Mouse (Mus musculus): ENCODE results near the gene Cd200r1. TPM values are rescaled to one million over a fixed set of nuclear protein-coding genes. Genes with fewer than 3 reads are reported as not detected.

The Cd200r1 gene
- total RNA-seq, 2 experiments from 2014 or later: 16.3 to 36.0 TPM

Other genes with a start within 250 kb of the Cd200r1 start
- 0.07 TPM in 1 of 2 replicates, not detected in the other for gene Boc, start 206.8 kb upstream of the Cd200r1 start, total RNA-seq (2015)
- gene Boc, start 206.8 kb upstream of the Cd200r1 start, total RNA-seq (2017): not detected in 2 replicates
- gene Nepro, start 41.4 kb upstream of the Cd200r1 start, total RNA-seq (2015): 8.6 and 11.2 TPM in 2 replicates
- 13.4 and 15.1 TPM in 2 replicates for gene Nepro, start 41.4 kb upstream of the Cd200r1 start, total RNA-seq (2017)
- 5.8 and 17.2 TPM in 2 replicates for gene Gtpbp8, start 19.4 kb upstream of the Cd200r1 start, total RNA-seq (2015)
- 11.1 and 13.2 TPM in 2 replicates for gene Gtpbp8, start 19.4 kb upstream of the Cd200r1 start, total RNA-seq (2017)
- gene Cd200r4, start 46.0 kb downstream of the Cd200r1 start, total RNA-seq (2015): 6.8 and 8.2 TPM in 2 replicates
- 4.3 and 5.5 TPM in 2 replicates for gene Cd200r4, start 46.0 kb downstream of the Cd200r1 start, total RNA-seq (2017)
- gene Cd200r2, start 101.4 kb downstream of the Cd200r1 start, total RNA-seq (2015): 0.18 TPM in 1 of 2 replicates, not detected in the other
- gene Cd200r2, start 101.4 kb downstream of the Cd200r1 start, total RNA-seq (2017): 0.15 TPM in 1 of 2 replicates, not detected in the other
- 47.9 and 51.3 TPM in 2 replicates for gene Cd200r3, start 177.9 kb downstream of the Cd200r1 start, total RNA-seq (2015)
- gene Cd200r3, start 177.9 kb downstream of the Cd200r1 start, total RNA-seq (2017): 38.5 and 47.3 TPM in 2 replicates

All from megakaryocyte, adult 5-6 weeks (primary cell).